Mouse (Mus musculus): ENCODE measurements around the gene Zc3h7b.

Zc3h7b gene

DNA sequence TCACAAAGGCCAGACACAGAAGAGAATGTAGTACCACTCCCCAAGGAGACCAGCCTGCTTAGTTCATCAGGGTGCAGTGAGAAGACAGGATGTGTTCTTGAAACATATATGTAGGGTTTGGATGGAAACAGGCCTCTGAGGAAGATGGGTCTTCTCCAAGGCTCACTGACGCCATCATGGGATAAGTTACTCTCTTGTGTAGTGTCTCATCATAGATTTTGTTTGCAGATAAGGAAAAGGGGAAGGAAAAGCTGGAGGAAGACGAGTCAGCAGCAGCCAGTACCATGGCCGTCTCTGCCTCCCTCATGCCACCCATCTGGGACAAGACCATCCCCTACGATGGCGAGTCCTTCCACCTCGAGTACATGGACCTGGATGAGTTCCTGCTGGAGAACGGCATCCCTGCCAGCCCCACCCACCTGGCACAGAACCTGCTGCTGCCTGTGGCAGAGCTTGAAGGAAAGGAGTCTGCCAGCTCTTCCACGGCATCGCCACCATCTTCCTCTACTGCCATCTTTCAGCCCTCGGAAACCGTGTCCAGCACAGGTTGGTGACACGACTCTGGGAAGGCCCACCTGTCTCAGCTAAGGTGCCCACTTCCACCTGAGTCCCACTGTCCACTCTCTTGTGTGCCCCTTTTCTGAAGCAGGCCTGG, 70.0 kb downstream of the Zc3h7b start:
- peak; percentile 33 for DNase-seq (ENCODE audit: low spot score)

DNA sequence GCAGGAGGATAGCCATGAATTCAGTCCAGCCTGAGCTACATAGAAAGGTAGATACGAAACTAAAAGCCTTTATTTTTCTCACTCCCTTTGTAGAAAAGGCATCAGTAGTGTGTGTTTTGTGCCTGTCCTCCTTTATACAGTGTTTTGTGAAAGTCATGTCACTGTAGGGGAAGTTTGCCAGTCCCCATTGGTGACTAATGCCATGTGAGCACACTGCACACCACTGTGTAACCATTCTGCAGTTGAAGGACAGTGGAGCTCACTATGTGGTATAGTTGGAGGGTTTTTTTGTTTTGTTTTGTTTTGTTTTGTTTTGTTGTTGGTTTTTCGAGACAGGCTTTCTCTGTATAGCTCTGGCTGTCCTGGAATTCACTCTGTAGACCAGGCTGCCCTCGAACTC, 73.5 kb downstream of the Zc3h7b start:
- no peak for DNase-seq (ENCODE audit: low spot score)

DNA sequence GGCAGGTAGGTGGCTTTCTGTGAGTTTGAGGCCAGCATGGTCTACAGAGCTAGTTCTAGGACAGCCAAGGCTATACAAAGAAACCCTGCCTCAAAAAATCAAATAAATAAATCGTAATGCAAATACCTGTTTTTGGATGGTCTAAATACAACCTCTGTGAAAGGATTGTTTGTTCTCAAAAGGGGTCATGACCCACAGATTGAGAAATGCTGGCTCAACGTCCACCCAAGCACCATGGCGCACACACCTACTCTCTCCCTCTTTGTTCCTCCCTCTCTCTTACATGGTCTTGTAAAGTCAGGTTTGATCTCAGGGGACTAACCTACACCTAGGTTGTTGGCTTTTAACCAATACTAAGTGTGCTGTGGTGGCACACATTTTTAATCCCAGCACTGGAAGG, 77.8 kb downstream of the Zc3h7b start:
- DNase-seq (ENCODE audit: low spot score) = no peak

DNA sequence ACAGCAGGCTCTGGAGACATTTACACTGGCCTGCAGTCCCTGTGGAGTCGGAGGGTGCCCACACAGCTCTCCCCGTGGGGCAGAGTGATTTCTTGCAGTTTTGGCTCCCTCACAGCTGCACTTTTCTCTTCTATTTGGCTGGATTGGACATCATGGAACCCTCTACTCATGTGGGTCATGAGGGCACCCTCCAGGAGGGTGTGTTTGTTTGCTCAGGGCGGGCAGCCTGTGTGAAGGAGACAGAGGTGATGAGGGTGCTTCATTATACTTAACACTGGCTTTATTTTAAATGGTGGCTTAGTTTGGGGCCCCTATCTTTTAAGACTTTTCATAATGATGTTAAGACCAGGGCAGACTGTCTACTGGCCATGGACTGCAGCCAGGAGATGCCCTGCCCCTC, 80.0 kb downstream of the Zc3h7b start:
- no peak for DNase-seq (ENCODE audit: low spot score)

DNA sequence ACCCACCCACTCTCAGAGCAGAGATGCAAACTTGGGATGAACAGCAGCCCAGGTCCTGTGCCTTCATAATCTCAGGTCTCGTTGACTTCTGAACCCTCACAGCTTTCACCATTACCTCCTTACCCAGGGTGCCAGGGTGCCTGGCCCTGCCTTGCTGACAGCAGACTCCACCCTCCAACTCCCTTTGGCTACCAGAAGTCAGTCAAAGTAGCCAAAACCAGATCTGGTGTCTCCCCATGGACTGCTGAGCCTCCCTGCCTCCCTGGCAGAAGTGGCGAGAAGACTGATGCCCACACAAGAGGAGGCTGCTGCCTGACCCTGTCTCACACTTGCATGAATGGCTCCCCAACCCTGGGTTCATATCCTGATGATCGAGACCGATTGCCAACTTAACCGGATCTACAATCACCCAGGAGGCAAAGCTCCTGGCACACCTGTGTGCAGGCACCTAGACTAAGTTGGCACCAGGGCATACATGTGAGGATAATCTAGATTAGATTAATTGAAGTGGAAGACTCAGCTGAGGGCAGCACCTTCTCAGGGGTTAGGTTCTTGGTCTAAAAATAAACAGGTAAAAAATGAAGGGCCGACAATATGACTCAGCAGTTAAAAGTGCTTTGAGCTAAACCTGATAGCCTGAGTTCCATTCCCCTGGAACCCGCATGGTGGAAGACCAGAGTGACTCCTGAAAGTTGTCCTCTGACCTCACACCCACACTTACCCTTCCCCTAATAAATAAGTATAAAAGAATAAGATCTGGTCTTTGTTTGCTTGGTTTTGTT, 83.8 kb downstream of the Zc3h7b start:
- DNase-seq (ENCODE audit: low spot score) = no peak

DNA sequence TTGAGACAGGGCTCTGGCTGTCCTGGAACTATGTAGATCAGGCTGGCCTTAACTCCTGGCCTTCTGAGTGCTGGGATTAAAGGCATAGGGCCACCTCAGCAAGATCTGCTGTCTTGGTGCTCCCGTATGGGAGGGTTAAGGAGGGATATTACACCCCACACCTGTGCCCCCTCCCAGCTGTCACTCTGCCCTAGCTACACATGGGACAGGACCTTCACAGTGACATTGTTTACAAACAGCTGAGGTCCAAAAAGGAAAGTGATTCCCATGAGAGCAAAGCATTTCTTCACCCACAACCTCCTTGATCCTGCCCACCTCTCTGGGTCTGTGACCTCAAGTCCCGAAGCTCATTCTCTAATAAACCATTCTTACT, 84.3 kb downstream of the Zc3h7b start:
- DNase-seq (ENCODE audit: low spot score) = no peak

DNA sequence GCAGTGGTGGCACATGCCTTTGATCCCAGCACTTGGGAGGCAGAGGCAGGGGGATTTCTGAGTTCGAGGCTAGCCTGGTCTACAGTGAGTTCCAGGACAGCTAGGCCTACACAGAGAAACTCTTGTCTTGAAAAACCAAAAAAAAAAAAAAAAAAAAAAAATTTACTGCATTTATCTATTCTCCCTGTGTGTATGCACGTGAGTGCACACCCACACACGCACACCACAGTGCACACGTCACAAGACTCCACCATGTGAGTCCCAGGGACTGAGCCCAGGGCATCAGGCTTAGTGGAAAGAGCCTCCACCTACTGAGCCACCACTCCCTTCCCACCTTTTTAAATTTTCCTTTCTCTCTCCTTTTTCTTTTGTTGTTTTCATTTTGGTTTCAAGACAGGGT, 85.7 kb downstream of the Zc3h7b start:
- no peak for DNase-seq (ENCODE audit: low spot score)

DNA sequence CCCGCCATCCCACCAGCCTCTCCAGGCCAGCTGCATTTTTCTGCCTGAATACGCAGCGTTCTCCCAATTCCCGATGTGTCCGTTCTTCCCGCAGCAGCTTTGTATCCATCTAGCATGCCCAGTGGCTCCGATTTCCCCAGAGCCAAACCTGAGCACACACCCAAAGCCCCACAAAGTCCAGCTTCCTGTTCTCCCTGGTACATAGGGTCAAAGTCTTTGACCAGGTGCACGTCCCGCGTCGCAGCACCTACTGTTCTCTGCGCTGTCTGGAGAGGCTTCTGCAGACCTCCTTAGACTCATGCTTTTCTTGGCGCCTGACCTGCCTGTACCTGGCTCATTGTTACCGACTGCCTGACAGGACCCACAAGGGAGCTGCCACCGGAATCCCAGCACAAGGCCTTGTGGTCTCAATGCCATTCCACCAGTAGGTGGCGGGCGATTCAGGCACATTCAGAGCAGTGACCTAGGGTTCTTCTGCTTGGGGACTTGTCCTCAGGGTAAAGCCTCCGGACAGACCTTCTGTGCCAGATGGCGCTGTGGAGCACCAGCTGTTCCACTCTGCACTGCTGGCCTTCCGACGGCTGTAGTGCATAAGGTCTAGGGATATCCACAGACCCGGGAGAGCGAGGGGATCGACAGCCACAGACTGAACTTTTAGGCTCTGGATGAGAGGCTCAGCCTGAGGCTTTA, 86.4 kb downstream of the Zc3h7b start:
- DNase-seq (ENCODE audit: low spot score) = peak; percentile 97

DNA sequence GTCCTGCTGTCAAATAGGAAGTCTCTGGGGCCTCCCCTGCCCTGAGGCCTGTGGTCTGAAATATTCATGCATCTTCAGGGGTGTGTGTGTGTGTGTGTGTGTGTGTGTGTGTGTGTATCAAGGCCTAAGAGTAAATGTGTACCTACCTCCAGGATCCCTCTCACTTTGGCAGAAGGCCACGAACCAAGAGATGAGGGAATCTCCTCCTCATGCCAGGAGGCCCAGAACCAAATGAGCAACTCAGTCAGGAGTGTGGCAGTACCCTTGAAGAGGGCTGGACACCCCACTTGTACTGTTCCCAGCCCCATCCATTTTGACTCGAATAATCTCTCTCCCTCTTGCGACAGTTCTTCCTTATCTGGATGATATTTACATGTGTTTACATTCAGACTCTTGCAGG, 87.4 kb downstream of the Zc3h7b start:
- DNase-seq (ENCODE audit: low spot score) = no peak

DNA sequence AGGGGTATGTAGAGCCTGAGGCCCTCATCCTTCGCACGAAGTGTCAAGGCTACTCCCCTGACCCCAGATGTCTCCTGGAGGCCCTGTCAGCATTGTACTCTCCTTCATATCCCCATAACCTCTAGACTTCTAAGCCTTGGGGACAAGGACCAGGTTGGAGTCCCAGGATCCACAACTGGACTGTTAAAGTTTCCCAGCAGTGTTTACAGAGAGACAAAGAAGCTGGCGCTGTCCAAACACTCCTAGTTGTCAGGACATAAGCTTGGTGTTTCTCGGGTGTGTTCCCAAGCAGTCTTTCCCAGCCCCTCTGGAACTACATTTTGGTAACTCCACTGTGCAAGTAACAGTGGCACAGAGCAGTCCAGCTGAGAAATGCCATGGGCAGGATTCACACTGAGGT, 88.6 kb downstream of the Zc3h7b start:
- DNase-seq (ENCODE audit: low spot score) = no peak

DNA sequence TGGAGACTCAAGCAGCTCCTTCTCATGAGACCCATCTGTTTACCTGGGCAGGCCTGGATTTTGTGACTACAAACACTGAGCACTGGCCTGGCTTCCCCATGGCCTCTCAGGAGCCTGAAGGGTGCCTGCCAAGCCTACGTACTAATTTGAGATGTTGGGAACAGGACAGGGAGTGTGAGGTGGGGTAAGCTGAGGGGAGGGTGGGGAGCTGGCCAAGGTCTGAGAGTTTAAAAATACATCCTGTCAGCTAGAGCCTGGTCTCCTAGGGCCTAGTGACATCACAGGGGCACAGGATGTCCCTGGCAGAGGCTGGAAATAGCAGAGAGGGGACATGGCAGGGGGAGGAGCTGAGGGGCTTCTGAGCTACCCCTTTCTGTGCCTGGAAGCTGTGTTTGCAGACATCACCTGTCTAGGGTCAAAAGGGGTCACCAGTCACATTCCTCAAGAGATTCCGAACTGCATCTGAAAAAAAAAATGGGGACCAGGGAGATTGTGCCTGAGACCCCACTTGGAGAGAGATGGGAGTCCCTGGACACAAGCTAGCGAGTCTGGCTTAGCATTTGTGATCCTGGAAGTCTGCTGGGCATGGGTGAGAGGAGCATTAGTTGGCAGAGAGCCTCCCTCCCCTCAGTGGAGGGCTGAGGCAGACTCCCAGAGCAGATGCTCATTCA, 89.4 kb downstream of the Zc3h7b start:
- no peak for DNase-seq (ENCODE audit: low spot score)

DNA sequence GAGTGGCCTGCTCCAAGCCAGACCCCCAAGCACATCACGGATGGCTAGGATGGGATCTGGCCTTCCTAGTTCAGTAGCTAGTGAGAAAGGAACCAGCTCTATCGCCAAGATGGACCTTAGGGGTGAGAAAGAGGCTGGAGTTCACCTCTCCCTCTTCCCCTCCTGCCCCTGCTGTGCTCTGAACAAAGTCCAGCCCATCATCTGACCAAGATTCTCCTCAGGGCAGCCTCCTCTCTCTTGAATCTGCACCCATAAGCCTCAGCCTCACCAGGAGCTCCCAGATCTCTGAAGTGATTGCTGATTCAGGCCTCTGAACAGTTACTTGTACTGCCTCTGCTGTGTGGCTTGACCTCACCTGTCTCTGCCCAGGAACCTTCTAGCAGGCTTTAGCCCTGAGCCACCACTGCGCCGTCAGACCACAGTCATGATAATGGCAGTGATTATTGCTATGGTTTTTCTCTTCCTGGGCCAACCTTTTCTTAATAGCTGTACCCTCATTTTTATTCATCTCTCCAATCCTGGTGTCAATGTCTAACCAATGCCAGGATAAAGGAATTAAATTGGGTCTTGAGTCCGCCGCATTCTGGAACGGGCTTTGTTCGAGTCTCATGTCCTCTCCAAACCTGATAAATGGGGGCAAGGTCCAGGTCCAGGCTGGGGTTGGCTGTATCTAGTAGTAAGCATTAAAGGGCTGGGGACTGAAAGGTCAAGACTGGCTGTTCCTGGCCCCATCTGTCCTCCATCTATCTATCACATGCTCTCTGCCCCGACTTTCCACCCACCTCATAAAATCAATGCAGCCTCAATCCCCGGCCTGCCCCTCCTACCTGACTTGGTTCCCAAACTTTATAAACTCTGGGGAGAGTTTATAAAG, 90.4 kb downstream of the Zc3h7b start:
- DNase-seq (ENCODE audit: low spot score) = no peak

DNA sequence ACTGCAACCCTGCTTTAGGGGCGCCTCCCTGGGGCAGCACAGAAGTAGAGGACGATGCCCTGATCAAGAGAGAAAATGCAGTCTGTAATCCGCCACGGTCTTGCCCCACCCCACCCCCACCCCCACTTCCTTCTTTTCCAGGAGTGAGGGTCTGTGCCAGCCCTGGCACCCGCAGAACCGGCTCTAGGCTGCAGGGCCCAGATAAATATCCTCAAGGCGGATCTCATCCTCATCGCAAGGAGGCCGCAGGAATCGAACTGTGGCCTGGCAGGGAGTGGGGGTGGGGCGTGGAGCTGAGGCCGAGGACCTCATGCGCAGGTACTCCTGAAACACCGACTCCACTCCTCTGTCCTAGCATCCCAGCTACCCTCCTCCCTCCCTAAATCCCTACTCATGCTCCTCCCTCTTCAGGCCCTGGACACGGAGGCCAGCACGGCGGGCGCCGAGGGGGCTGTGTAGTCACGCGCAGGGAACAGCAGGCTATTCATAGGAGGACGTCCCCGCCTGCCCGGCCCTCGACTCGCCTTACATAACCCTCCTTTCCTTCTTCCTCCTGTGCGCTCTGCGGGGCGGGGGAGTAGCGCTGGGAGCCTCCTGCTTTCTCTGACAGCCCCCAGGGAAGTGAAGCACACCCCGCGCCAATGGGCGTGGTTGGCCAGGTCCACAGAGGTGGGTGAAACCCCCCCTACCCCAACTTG, 91.4 kb downstream of the Zc3h7b start:
- no peak for DNase-seq (ENCODE audit: low spot score)

DNA sequence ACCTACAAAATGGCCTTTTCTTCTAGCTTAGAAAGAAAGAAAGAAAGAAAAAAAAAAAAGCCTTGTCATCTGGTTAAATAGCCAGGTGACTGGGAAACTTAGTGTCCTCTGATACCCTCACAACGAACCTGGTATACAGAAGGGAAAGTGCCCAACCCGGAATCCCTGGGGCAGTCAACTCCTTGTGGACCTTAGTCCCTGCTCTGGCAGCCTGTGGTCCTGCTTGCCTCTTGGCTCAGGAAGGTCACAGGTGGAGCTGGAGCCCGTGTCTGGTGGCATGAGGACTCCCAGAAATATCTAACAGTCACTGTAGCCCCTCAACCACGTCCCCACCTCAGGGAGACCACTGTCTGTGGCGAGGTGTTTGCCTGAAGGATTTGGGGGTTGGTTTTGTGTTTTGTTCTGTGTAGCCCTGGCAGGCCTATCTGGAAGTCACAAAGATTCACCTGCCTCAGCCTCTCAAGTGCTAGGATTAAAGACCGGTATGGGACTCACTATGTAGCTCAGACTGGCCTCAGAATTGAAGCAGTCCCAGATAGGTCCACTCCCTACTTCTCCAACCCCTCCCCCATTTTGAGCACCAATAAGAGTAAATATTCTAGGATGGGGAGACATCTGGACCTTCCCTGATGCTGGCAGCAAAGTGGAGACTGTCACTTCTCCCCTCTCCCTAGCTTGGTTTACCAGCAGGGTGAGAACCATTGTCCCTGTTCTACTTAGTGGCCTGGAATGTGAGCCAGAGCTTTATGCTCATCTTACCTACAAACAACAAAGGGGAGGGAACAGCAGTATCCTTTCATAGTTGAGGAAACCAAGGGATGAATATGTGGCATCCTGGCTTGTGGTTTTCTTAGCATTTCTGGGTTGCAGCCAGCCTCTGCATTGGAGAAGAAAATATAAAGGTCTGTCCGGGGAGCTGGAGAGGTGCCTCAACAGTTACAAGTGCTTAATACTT, 92.4 kb downstream of the Zc3h7b start:
- no peak for DNase-seq (ENCODE audit: low spot score)

DNA sequence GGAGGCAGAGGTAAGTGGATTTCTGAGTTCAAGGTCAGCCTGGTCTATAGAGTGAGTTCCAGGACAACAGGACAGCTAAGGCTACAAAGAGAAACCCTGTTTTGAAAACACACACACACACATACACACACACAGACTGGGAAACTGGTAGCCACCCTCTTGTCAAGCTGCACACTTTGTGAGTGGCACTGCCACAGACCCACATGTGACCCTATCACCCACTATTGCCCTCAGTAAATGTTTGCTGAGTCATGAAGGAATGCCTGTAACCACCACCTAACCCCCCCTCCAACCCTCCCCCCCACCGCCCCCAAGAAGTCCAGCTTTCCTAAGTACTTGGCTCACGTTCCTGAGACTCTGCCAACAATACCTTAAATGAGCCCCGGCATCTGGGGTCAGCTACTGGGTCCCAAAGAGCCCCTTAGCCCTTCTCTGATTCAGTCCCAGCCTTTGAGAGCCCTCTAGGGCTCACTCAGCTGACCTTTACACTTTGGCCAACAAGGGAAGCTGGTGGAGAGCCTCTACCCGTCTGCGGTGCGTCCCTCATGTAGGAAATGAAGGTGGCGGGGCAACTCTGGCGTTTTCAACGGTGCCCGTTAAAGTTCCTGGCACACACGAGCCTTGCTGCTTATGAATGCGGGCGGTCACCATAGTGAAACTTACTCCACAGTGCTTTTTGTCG, 93.8 kb downstream of the Zc3h7b start:
- DNase-seq (ENCODE audit: low spot score) = no peak

DNA sequence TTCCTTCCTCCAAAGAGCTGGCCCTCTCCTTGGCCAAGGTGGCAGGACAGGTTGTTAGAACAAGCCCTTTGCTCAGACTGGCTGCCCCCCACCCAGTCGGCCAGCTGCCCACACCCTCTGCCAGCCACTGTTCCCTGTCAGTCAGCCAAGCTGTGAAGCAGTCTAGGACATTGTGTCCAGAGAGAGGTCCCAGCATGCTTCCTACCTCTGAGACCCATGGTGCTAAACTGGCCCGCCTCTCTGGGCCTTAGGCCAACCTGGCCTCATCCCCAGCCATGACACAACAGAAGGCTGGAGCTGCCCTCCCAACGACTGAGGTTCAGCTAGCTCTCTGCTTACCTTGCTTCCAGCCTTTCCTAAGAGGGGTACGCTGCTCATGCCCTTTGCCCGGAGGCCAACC, 94.8 kb downstream of the Zc3h7b start:
- peak; percentile 90 for DNase-seq (ENCODE audit: low spot score)

DNA sequence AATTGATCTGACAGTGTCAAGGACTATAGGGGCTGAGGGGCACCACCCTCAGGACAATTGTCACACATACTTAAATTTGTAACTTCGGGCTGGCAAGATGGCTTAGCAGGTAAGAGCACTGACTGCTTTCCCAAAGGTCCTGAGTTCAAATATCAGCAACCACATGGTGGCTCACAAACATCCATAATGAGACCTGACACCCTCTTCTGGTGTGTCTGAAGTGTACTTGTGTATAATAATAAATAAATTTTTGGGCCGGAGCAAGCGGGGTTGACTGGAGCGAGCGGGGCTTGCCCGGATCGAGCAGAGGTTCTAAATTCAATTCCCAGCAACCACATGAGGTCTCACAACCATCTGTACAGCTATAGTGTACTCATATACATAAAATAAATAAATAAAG, 95.4 kb downstream of the Zc3h7b start:
- no peak for DNase-seq (ENCODE audit: low spot score)

DNA sequence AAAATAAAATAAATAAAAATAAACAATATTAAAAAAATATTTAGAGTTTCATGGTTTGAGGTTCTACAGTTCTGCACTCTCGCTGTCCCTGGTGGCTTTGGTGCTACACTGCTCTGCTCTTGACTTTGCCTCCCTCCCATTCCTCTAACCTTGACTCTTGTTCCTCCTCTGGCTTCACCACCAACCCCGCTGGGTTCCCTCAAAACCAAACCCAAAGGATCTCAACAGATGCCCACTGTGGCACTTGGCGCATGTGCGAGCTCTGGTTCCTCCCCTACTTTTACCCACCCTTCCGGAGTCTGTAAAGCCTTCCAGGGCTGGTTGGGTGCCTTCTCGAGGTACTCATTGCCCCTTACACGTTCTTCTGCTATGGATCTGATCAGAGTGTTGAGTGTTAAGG, 97.4 kb downstream of the Zc3h7b start:
- DNase-seq (ENCODE audit: low spot score) = no peak

DNA sequence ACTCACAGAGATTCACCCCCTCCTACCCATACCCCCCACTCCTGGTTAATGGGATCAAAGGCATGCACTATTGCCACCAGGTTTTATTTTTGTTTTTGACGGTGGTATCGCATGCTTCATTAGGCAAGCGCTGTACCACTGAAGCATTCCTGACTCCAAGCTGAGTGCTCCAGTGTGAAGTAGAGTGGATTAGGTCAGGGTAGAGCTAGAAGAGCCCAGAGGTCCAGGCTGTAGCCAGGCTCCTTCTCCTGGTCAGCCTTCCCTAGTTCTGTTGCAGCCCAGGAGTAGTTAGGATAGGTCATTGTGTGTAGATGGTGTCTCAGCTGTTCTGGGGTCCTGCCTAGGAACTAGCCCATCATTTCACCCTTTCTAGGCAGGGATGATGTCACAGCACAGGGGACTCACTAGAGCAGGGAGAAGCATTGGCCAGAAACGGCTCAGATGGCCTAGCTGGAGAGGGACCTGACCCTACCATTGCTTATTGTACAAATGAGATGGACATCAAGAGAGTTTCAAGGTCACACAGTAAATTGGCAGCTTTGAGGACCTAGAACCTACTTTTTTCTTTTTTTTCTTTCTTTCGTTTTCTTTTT, 100.3 kb downstream of the Zc3h7b start:
- DNase-seq (ENCODE audit: low spot score) = no peak

Data from MN1 (cell line).